Mouse (Mus musculus): ENCODE data around the gene Pacrg.

GRCm38 (mm10) chr17:10540772-10541171 is 299.3 kb downstream of the Pacrg start:
- TF ChIP-seq CTCF (IDR thresholded peaks at IDR 0.05; ENCODE audit: low read depth) (no peak), EP300 (IDR thresholded peaks at IDR 0.05; ENCODE audit: low read depth) (no peak)
